Mouse (Mus musculus) MN1 (cell line): Measurements from ENCODE around the gene Prdm10.
A peak's percentile ranks its signal among the peaks of the same experiment; 100 is the strongest.

Experiments used
- DNase-seq: peaks from one replicate; pipeline ENCODE4 v3.0.0-alpha.2; 2016; ENCODE audit warnings: low spot score

Prdm10 gene

GRCm38 (mm10) chr9:31262226-31263105 is 17.9 kb upstream of the Prdm10 start:
- no peak for DNase-seq

- peak; percentile 59 for DNase-seq
Observed at GRCm38 (mm10) chr9:31266013-31266659, 14.2 kb upstream of the Prdm10 start.

DNA sequence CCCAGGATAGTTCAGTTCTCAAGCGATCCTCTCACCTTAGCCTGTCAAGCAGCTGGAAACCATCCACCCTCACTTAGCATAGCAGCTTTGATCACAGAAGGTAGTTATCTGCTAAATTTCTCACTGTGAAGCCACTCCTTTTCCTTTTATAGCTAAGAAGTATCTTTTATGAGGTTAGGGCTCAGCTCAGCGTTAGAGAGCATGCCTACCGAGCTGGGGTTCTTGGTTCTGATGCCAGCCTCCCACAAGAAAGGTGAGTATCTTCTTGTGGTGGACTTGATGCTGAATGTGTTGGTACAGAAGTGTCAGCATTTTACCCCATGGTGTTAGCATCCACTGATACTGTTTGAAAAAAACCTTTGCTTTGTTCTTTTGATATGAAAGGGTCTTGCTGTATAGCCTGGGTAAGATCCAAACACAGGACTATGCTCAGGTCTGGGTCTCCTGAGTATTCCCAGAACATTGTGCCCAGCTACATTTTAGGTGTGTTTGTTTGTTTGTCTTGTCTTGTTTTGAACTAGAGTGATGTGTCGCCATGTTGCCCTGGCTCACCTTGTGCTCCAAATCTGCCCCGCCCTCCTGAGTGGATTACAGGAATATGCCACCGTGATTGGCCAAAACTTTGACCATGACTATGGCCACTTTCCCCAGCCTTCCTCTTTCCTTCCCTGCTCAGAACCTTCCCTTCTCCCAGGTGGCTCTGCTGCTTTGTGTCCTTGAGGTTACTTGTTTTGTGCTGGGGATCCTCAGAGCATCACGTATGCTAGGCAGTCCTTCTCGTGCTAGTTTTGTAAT is 8.9 kb upstream of the Prdm10 start:
- no peak for DNase-seq

GRCm38 (mm10) chr9:31272160-31272559 is 8.2 kb upstream of the Prdm10 start:
- DNase-seq = no peak

DNA sequence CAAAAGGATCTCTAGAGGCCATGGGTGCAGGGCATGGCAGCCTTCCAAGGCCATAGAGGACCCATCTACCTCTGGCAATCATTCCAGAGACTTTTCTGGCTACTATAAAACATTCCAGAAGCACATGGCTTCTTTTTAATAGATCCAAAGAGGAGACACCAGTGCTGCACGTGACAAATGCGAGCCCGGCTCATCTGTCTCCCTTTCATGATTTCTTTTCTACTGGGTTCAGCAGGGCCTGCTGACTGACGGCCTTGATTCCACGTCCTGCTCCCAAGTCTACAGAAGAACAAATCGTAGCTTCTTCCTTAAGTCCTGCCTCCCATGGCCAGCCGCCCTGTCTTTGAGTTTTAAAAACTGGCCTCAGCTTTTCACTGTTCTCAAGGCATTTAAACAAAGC is 1.7 kb upstream of the Prdm10 start:
- no peak for DNase-seq

- DNase-seq = no peak
Observed at GRCm38 (mm10) chr9:31279306-31279705, 1.0 kb upstream of the Prdm10 start.

DNA sequence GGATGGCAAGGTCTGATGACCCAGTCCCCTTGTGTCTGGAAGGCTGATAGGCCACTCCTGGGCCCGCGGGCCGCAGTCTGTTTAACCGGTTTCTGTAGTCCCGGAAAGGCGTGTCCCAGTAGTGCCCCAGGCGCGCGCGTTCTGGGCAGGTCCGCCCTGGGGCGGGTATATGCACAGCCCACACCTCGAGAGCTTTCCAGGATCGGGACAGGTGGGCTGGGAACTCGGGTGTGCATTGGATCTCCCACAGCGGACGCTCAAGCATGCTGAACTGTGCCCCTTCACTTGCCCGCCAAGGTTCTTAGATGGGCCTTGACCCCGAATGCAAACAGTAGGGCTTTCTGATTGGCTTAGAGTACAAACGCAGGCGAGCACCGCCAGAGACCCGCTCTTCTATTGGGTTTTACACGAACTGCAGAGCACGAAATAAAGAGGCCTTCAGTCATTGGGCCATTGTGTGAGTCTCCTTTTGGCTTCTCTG is 413 bp upstream of the Prdm10 start:
- DNase-seq = peak; percentile 71

- peak; percentile 78 for DNase-seq
Observed at GRCm38 (mm10) chr9:31281011-31281662, 799 bp downstream of the Prdm10 start.

- DNase-seq = peak; percentile 16
Observed at GRCm38 (mm10) chr9:31281663-31282015, 1.3 kb downstream of the Prdm10 start.

DNA sequence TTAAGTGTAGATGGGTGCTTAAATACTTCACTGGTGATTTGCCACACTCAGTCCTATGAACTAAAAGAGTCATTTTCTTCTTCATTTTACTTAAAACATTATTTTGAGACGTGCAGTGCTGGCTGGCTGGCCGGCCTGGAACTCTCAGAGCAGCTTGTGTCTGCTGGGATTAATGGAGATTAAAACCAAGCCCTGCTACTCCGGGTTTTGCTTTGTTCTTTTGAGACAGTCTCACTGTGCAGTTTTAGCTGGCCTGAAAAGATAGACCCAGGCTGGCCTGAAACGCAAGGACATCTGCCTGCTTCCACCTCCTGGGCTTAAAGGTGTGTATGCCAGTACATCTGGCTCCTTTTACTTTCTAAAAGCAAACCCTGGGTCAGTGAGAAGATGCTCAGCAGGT is 2.2 kb downstream of the Prdm10 start:
- no peak for DNase-seq

GRCm38 (mm10) chr9:31283044-31283443 is 2.7 kb downstream of the Prdm10 start:
- no peak for DNase-seq

DNA sequence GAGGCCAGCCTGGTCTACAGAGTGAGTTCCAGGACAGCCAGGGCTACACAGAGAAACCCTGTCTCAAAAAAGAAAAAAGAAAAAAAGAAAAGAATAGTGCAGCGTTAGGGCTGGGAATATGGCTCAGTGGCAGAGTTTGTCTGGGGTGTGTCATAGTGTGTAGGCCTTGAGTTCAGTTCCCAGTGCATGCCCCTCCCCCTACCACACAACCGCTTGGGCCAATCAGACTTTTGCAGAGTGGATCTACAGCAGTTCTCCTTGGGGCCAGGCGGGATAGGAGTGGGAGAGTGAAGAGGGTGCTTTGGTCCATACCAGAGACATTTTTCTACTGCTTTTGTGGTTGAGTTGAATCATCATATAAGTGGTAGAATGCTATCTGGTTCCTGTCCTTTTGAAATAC is 3.6 kb downstream of the Prdm10 start:
- no peak for DNase-seq

- DNase-seq = peak; percentile 57
Observed at GRCm38 (mm10) chr9:31290201-31290862, 10.0 kb downstream of the Prdm10 start.

- DNase-seq = no peak
Observed at GRCm38 (mm10) chr9:31291978-31292377, 11.6 kb downstream of the Prdm10 start.

- DNase-seq = no peak
Observed at GRCm38 (mm10) chr9:31293208-31293607, 12.9 kb downstream of the Prdm10 start.

GRCm38 (mm10) chr9:31295311-31295710 is 15.0 kb downstream of the Prdm10 start:
- no peak for DNase-seq

- no peak for DNase-seq
Observed at GRCm38 (mm10) chr9:31296293-31296692, 16.0 kb downstream of the Prdm10 start.

GRCm38 (mm10) chr9:31298751-31299150 is 18.4 kb downstream of the Prdm10 start:
- no peak for DNase-seq

DNA sequence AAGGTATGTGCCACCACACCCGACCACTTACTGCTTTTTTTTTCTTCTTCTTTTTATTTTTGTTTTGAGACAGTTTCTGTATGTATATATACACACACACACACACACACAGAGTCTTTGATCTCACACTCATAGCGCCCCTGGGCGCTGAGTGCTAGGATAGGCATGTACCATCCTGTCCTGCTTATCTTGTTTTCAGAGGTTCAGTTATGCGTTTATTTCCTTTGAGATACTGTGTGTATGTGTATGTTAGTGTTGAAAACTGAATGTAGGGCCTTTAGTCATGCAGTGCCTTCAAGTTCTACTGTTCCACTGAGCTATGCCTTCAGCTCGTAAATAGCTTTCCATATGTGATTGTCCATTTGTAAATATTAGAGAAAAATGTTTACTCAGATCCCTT is 20.2 kb downstream of the Prdm10 start:
- no peak for DNase-seq

- no peak for DNase-seq
Observed at GRCm38 (mm10) chr9:31301107-31301506, 20.8 kb downstream of the Prdm10 start.

DNA sequence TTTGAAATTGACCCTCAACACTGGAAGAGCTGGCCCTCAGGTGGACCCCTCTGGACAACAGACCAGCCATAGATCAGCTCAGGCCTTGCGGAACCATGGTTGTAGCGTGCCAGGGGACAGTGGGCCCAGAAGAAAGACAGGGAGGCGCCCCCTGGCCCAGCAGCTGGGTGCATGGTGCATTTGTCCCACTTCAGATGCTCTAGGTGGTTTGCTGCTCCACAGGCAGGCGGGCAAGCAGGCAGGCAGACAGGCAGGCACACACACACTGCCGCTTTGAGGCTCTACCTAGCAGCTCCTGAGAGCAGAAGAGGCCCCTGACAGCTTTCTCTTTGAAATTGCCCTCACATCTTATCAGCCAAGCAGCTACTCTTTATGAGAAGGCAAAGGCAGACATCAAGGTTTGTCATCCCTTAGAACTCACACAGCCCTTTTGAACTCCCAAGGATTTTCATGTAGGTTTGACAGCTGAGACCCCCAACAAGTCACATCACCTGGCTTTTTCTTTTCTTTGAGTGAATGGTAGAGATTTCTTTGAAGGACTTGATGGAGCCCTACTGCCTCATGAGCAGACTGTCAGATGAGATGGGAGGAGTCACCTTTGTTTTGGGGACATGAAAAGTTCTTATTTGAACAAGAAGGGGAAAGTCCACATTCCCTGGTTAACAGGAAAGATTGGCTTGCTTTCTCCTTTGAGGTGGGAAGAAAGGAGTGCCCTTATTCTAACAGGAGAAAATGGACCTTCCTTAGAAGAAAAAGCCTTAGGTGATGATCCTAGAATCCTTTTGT is 21.4 kb downstream of the Prdm10 start:
- no peak for DNase-seq
